Mouse (Mus musculus) small intestine, adult 2 months (tissue): Measurements from ENCODE around the gene Dab1. TPM values are rescaled to one million over a fixed set of nuclear protein-coding genes. Genes with fewer than 3 reads are reported as not detected.

Experiments
- H3K27ac ChIP-seq: fragments of 200-500 bp; 2 replicates; pipeline ENCODE4 v1.5.1; 2012; ENCODE audit warnings: low read depth, low read length, control low read depth, inconsistent platforms; ENCODE audit not compliant: insufficient read depth
- H3K27me3 ChIP-seq: fragments of 200-500 bp; 2 replicates; pipeline ENCODE4 v1.6.1; 2012; ENCODE audit warnings: mild to moderate bottlenecking, moderate library complexity, low read length, inconsistent platforms; ENCODE audit not compliant: control insufficient read depth, insufficient read depth
- H3K36me3 ChIP-seq: fragments of 200-500 bp; 2 replicates; pipeline ENCODE4 v1.6.1; 2012; ENCODE audit warnings: mild to moderate bottlenecking, low read length, control low read depth, inconsistent platforms; ENCODE audit not compliant: control insufficient read depth, insufficient read depth
- H3K4me1 ChIP-seq: fragments of 200-500 bp; 2 replicates; pipeline ENCODE4 v1.6.1; 2012; ENCODE audit warnings: low read length, inconsistent platforms, mixed read lengths; ENCODE audit not compliant: control insufficient read depth, insufficient read depth, insufficient read length
- H3K4me3 ChIP-seq: fragments of 200-500 bp; 2 replicates; pipeline ENCODE4 v1.5.1; 2012; ENCODE audit warnings: low read depth, mild to moderate bottlenecking, control low read depth, inconsistent platforms, low read length, moderate library complexity
- CTCF ChIP-seq: fragments of 200-500 bp; IDR thresholded peaks from 2 replicates; pipeline ENCODE4 v1.5.1; 2012; ENCODE audit warnings: low read depth, mild to moderate bottlenecking, control low read depth, inconsistent platforms, low read length, moderate library complexity, mixed read lengths; ENCODE audit not compliant: insufficient replicate concordance, insufficient read length; ENCODE audit errors: extremely low read depth
- POLR2A ChIP-seq: fragments of 200-500 bp; IDR thresholded peaks from 2 replicates; pipeline ENCODE4 v1.6.1; 2012; ENCODE audit warnings: low read depth, mild to moderate bottlenecking, control low read depth, inconsistent platforms, low read length, moderate library complexity
- WGBS: fragments of 180-500 bp; shearing (Covaris S2); methylation state at CpG from one replicate; pipeline ENCODE4 v1.1.7; 2018; 5-methylcytosine and 5-hydroxymethylcytosine counted together
- polyA plus RNA-seq: library from polyadenylated mRNA; depleted of rRNA; stranded (reverse); fragments of >200 nt; gene quantifications from 2 replicates; pipeline ENCODE4 v1.2.3, GENCODE M21; 2012

Dab1 gene
- polyA plus RNA-seq, 1 experiment: 57.9 TPM

- Histone ChIP-seq H3K4me3 (no peak overlapping the region), H3K27ac (no peak overlapping the region), H3K27me3 (no peaks in the 10 kb centered on the region), H3K4me1 (peaks cover 21% of the 10 kb centered on the region), H3K36me3 (peaks cover 2% of the 10 kb centered on the region; the same call in 1 of the 2 replicates)
- TF ChIP-seq POLR2A (no peak), CTCF (no peak)
- WGBS: 67% methylated on average over 1 of the region's 1 CpGs
These were observed 1097.3 kb downstream of the Dab1 start for GRCm38 (mm10) chr4:104716506-104716905.

- H3K36me3 ChIP-seq: peaks cover 2% of the 10 kb centered on the region; the same call in 1 of the 2 replicates
- H3K27ac ChIP-seq: no peak overlapping the region
- H3K27me3 ChIP-seq: no peaks in the 10 kb centered on the region
- peaks cover 21% of the 10 kb centered on the region for H3K4me1 ChIP-seq
- WGBS: 28% methylated on average over 13 of the region's 13 CpGs
- TF ChIP-seq CTCF: no peak
- no peak for TF ChIP-seq POLR2A
- H3K4me3 ChIP-seq: no peak overlapping the region
These were observed 1100.0 kb downstream of the Dab1 start for GRCm38 (mm10) chr4:104718973-104719795.

- H3K27me3 ChIP-seq: no peaks in the 10 kb centered on the region
- no peak for TF ChIP-seq CTCF
- TF ChIP-seq POLR2A: no peak
- peaks cover 2% of the 10 kb centered on the region; the same call in 1 of the 2 replicates for H3K36me3 ChIP-seq
- peaks cover 6% of the 10 kb centered on the region; the same call in 1 of the 2 replicates for H3K4me1 ChIP-seq
- 82% methylated on average over 6 of the region's 6 CpGs for WGBS
- H3K4me3 ChIP-seq: no peak overlapping the region
- no peak overlapping the region for H3K27ac ChIP-seq
These were observed 1104.4 kb downstream of the Dab1 start for GRCm38 (mm10) chr4:104723527-104724045.

DNA sequence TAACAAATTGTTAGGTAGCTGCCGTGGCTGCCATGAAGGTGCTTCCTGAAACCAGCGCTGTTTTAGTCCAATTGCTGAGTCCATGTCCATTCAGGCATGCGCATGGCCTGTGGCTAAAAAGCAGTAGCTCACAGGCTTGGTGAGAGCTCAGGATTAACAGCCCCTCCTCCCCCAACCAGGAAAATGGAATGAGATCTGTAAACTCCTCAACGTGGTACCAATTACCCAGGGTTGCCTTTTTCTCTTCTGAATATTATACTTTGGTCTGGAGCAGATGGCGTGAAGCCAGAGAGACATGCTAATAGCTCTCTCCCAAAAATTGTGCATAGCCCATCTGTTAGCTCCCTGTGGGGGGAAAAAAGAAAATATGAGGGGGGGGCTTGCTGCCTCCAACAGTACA lies 1105.1 kb downstream of the Dab1 start:
- WGBS: 75% methylated on average over 5 of the region's 5 CpGs
- Histone ChIP-seq H3K36me3 (peaks cover 2% of the 10 kb centered on the region; the same call in 1 of the 2 replicates), H3K27ac (no peak overlapping the region), H3K27me3 (no peaks in the 10 kb centered on the region), H3K4me1 (peaks cover under 1% of the 10 kb centered on the region; the same call in 1 of the 2 replicates), H3K4me3 (no peak overlapping the region)
- TF ChIP-seq POLR2A (no peak), CTCF (no peak)

- H3K4me3 ChIP-seq: no peak overlapping the region
- WGBS: 53% methylated on average over 3 of the region's 3 CpGs
These were observed 1106.5 kb downstream of the Dab1 start for GRCm38 (mm10) chr4:104725673-104726072.

GRCm38 (mm10) chr4:104729185-104729584 lies 1110.0 kb downstream of the Dab1 start:
- Histone ChIP-seq H3K4me1 (no peaks in the 10 kb centered on the region), H3K36me3 (peaks cover 6% of the 10 kb centered on the region), H3K4me3 (no peak overlapping the region), H3K27me3 (no peaks in the 10 kb centered on the region), H3K27ac (no peak overlapping the region)
- 75% methylated on average over 8 of the region's 8 CpGs for WGBS
- TF ChIP-seq POLR2A (no peak), CTCF (no peak)

More at GRCm38 (mm10) chr4:104725673-104726072, 1106.5 kb downstream of the Dab1 start:
- Histone ChIP-seq H3K27me3 (no peaks in the 10 kb centered on the region), H3K27ac (no peak overlapping the region), H3K36me3 (peaks cover 2% of the 10 kb centered on the region; the same call in 1 of the 2 replicates), H3K4me1 (no peaks in the 10 kb centered on the region)
- TF ChIP-seq POLR2A (no peak), CTCF (no peak)

- H3K27me3 ChIP-seq: no peaks in the 10 kb centered on the region
- WGBS: 66% methylated on average over 6 of the region's 6 CpGs
- TF ChIP-seq CTCF: no peak
- no peak for TF ChIP-seq POLR2A
These were observed 1127.3 kb downstream of the Dab1 start for GRCm38 (mm10) chr4:104746500-104746899.

More at GRCm38 (mm10) chr4:104746500-104746899, 1127.3 kb downstream of the Dab1 start:
- Histone ChIP-seq H3K4me1 (no peaks in the 10 kb centered on the region), H3K36me3 (no peaks in the 10 kb centered on the region; the same call in 1 of the 2 replicates), H3K4me3 (no peak overlapping the region), H3K27ac (no peak overlapping the region)
